Mouse (Mus musculus): Measurements from ENCODE around the gene Tfdp1. TPM values are rescaled to one million over a fixed set of nuclear protein-coding genes. Genes with fewer than 3 reads are reported as not detected.

The Tfdp1 gene
- polyA plus RNA-seq, 1 experiment from 2014 or later: 169 TPM

Other genes starting within 250 kb of the Tfdp1 start
- gene Pcid2, start 233.3 kb upstream of the Tfdp1 start, polyA plus RNA-seq (2015; fragmentation: Nextera tagmentation; extraction: Ambion mirVana): 42.8 and 45.5 TPM in 2 replicates
- 104 and 105 TPM in 2 replicates for gene Cul4a, start 233.1 kb upstream of the Tfdp1 start, polyA plus RNA-seq (2015; fragmentation: Nextera tagmentation; extraction: Ambion mirVana)
- gene Lamp1, start 179.6 kb upstream of the Tfdp1 start, polyA plus RNA-seq (2015; fragmentation: Nextera tagmentation; extraction: Ambion mirVana): 299 and 302 TPM in 2 replicates
- gene Grtp1, start 138.1 kb upstream of the Tfdp1 start, polyA plus RNA-seq (2015; fragmentation: Nextera tagmentation; extraction: Ambion mirVana): 19.3 and 21.3 TPM in 2 replicates
- 0.48 and 1.4 TPM in 2 replicates for gene Adprhl1, start 84.6 kb upstream of the Tfdp1 start, polyA plus RNA-seq (2015; fragmentation: Nextera tagmentation; extraction: Ambion mirVana)
- gene Dcun1d2, start 50.6 kb upstream of the Tfdp1 start, polyA plus RNA-seq (2015; fragmentation: Nextera tagmentation; extraction: Ambion mirVana): 24.6 and 26.0 TPM in 2 replicates
- 41.4 and 45.1 TPM in 2 replicates for gene Tmco3, start 50.6 kb upstream of the Tfdp1 start, polyA plus RNA-seq (2015; fragmentation: Nextera tagmentation; extraction: Ambion mirVana)
- gene Atp4b, start 58.1 kb downstream of the Tfdp1 start, polyA plus RNA-seq (2015; fragmentation: Nextera tagmentation; extraction: Ambion mirVana): not detected in 2 replicates
- gene Grk1, start 66.3 kb downstream of the Tfdp1 start, polyA plus RNA-seq (2015; fragmentation: Nextera tagmentation; extraction: Ambion mirVana): not detected in 2 replicates
- gene Tmem255b, start 96.4 kb downstream of the Tfdp1 start, polyA plus RNA-seq (2015; fragmentation: Nextera tagmentation; extraction: Ambion mirVana): 0.62 and 1.2 TPM in 2 replicates
- 52.2 and 55.3 TPM in 2 replicates for gene Gas6, start 155.7 kb downstream of the Tfdp1 start, polyA plus RNA-seq (2015; fragmentation: Nextera tagmentation; extraction: Ambion mirVana)
- not detected in 2 replicates for gene 1700029H14Rik, start 223.7 kb downstream of the Tfdp1 start, polyA plus RNA-seq (2015; fragmentation: Nextera tagmentation; extraction: Ambion mirVana)

Measured in kidney, embryonic 15.5 days (tissue).